15 mouse cellular contexts compared by ENCODE assay signal in the genomic region with DNA sequence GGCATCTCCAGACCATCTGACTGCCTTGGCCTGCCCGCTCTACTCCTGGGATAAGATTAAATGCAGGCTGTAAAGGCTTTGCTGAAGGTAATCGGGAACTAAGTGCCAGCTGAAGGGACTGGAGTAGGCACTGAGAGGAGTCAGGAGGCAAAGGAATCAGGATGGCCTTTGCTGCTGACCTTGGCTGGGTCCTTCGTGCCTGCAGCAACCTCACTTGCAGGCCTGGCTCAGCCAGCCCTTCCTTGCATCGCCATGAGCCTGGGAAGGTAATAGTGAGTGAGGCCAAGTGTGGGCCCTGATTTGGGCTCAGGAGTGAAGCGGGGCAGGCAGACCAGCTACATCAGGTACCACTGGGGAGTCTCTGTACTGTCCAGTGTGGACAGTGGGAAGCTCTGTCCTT. TPM values are rescaled to one million over a fixed set of nuclear protein-coding genes. Genes with fewer than 3 reads are reported as not detected.
DNase-seq lines count a peak whose midpoint lies in the region; ATAC-seq and TF ChIP-seq lines count a peak whose summit lies in the region.
"Had no signal": no experiment of that assay in that cellular context is flagged by ENCODE, and none has a peak within 500 bp of the region (broad histone marks: within the 10 kb centered on the region; RNA-seq: fewer than 3 reads in every experiment).

No protein-coding gene starts in this region.

- H3K4me3 ChIP-seq in limb, embryonic 13.5 days = no peak overlapping the region
- H3K4me3 ChIP-seq in limb, embryonic 10.5 days = no peak overlapping the region
- peak overlapping the region; percentile 85 for H3K4me3 ChIP-seq in forebrain, embryonic 13.5 days
- peak overlapping the region; percentile 83 for H3K4me3 ChIP-seq in midbrain, postnatal 0 days (ENCODE audit: low read depth, low read length)
- H3K4me3 ChIP-seq: embryonic facial prominence, embryonic 15.5 days had no signal

- no peak for TF ChIP-seq CTCF in midbrain, postnatal 0 days (IDR thresholded peaks at IDR 0.05)

- peak; percentile 39 for DNase-seq in cerebellum, adult 11-12 months
- DNase-seq in cerebellum, postnatal 14 days = no peak
- DNase-seq in limb, embryonic 10.5 days (ENCODE audit: low spot score) = no peak
- no peak for DNase-seq in midbrain, postnatal 0 days (ENCODE audit: low spot score)
- DNase-seq in gastrocnemius, postnatal 14 days = no peak
- DNase-seq in adipocyte (ENCODE audit: low spot score) = no peak
- DNase-seq: kidney, postnatal 25 days; layer of hippocampus, postnatal 36 days had no signal

- ATAC-seq in limb, embryonic 13.5 days (ENCODE audit: low FRiP score, low read depth) = no peak
- no peak for ATAC-seq in forebrain, embryonic 13.5 days
- ATAC-seq in midbrain, postnatal 0 days (ENCODE audit: low FRiP score) = no peak
- ATAC-seq: intestine, embryonic 16.5 days; lung, postnatal 0 days had no signal

- 87% methylated on average over 5 of the region's 5 CpGs for WGBS in limb, embryonic 13.5 days
- 86% methylated on average over 5 of the region's 5 CpGs for WGBS in limb, embryonic 10.5 days
- WGBS in forebrain, embryonic 13.5 days = 89% methylated on average over 5 of the region's 5 CpGs
- 77% methylated on average over 5 of the region's 5 CpGs for WGBS in midbrain, postnatal 0 days

- no peak overlapping the region for H3K4me2 ChIP-seq in limb, embryonic 13.5 days (replicated peaks)
- H3K4me2 ChIP-seq in forebrain, embryonic 13.5 days = peak overlapping the region; percentile 99
- H3K4me2 ChIP-seq in midbrain, postnatal 0 days (ENCODE audit: low read depth, low read length, poor library complexity, severe bottlenecking) = peak overlapping the region; percentile 91
- H3K4me2 ChIP-seq: embryonic facial prominence, embryonic 15.5 days had no signal

- no peaks in the 10 kb centered on the region for H3K9me3 ChIP-seq in limb, embryonic 13.5 days
- no peaks in the 10 kb centered on the region for H3K9me3 ChIP-seq in limb, embryonic 10.5 days (replicated peaks)
- no peaks in the 10 kb centered on the region for H3K9me3 ChIP-seq in forebrain, embryonic 13.5 days (replicated peaks)
- no peaks in the 10 kb centered on the region for H3K9me3 ChIP-seq in midbrain, postnatal 0 days (ENCODE audit: low read length)
- H3K9me3 ChIP-seq: embryonic facial prominence, embryonic 15.5 days had no signal

- 0 out of 2 replicates have a peak overlapping the region, but pooled peaks have one; percentile 25 for H3K9ac ChIP-seq in limb, embryonic 13.5 days
- peak overlapping the region; percentile 88; the same call in 1 of the 2 replicates for H3K9ac ChIP-seq in forebrain, embryonic 13.5 days
- 0 out of 2 replicates have a peak overlapping the region, but pooled peaks have one; percentile 97 for H3K9ac ChIP-seq in midbrain, postnatal 0 days (replicated peaks; ENCODE audit: low read length, poor library complexity, severe bottlenecking)
- H3K9ac ChIP-seq: embryonic facial prominence, embryonic 15.5 days had no signal

- H3K27me3 ChIP-seq in limb, embryonic 13.5 days = peaks cover 63% of the 10 kb centered on the region
- H3K27me3 ChIP-seq in limb, embryonic 10.5 days (ENCODE audit: low read depth, poor library complexity, severe bottlenecking) = peaks cover 68% of the 10 kb centered on the region
- H3K27me3 ChIP-seq in forebrain, embryonic 13.5 days = no peaks in the 10 kb centered on the region
- no peaks in the 10 kb centered on the region for H3K27me3 ChIP-seq in midbrain, postnatal 0 days (ENCODE audit: insufficient read depth, low read length)

- H3K36me3 ChIP-seq in limb, embryonic 13.5 days = no peaks in the 10 kb centered on the region
- H3K36me3 ChIP-seq in limb, embryonic 10.5 days = no peaks in the 10 kb centered on the region
- H3K36me3 ChIP-seq in forebrain, embryonic 13.5 days (ENCODE audit: poor library complexity, severe bottlenecking) = peaks cover 6% of the 10 kb centered on the region; the same call in 1 of the 2 replicates
- peaks cover 5% of the 10 kb centered on the region; the same call in 1 of the 2 replicates for H3K36me3 ChIP-seq in midbrain, postnatal 0 days (ENCODE audit: insufficient read depth, low read length)
- H3K36me3 ChIP-seq: embryonic facial prominence, embryonic 15.5 days had no signal

- H3K4me1 ChIP-seq in limb, embryonic 13.5 days = peaks cover 18% of the 10 kb centered on the region
- peaks cover 24% of the 10 kb centered on the region for H3K4me1 ChIP-seq in limb, embryonic 10.5 days
- peaks cover 54% of the 10 kb centered on the region for H3K4me1 ChIP-seq in forebrain, embryonic 13.5 days
- H3K4me1 ChIP-seq in midbrain, postnatal 0 days (ENCODE audit: insufficient read depth, low read length) = peaks cover 15% of the 10 kb centered on the region

- H3K27ac ChIP-seq in limb, embryonic 13.5 days = no peak overlapping the region
- H3K27ac ChIP-seq in limb, embryonic 10.5 days = no peak overlapping the region
- H3K27ac ChIP-seq in forebrain, embryonic 13.5 days = no peak overlapping the region
- no peak overlapping the region for H3K27ac ChIP-seq in midbrain, postnatal 0 days (ENCODE audit: low read depth, low read length)
- H3K27ac ChIP-seq: embryonic facial prominence, embryonic 15.5 days had no signal

- intact Hi-C loops in gastrocnemius, postnatal 14 days (cut with DNase I; ENCODE audit: low total_unique reads) = no loop called here

RNA-seq across cellular contexts. Expression of a gene that starts 2.8 kb away (rescaled TPM):
- 18.3 and 19.2 TPM in 2 replicates for polyA plus RNA-seq in limb, embryonic 13.5 days (2015; fragmentation: Nextera tagmentation; extraction: Ambion mirVana)
- polyA plus RNA-seq in limb, embryonic 10.5 days (2016; fragmentation: Nextera tagmentation; extraction: Ambion mirVana) = 2.2 and 4.9 TPM in 2 replicates
- 205 and 224 TPM in 2 replicates for polyA plus RNA-seq in forebrain, embryonic 13.5 days (2015; fragmentation: Nextera tagmentation; extraction: Ambion mirVana)
- total RNA-seq in midbrain, postnatal 0 days (2014; rRNA removed) = 677 and 686 TPM in 2 replicates
- polyA plus RNA-seq in midbrain, postnatal 0 days (2015; fragmentation: Nextera tagmentation; extraction: Ambion mirVana) = 690 and 716 TPM in 2 replicates
- total RNA-seq in gastrocnemius, postnatal 14 days (2021) = 1 to 10 TPM; 1.4 to 5.7 TPM
- total RNA-seq: granulocyte monocyte progenitor cell, adult 5-6 weeks; monocyte, adult 5-6 weeks had no signal

RNA-seq across cellular contexts. Expression of a gene that starts 36.1 kb away (rescaled TPM):
- polyA plus RNA-seq in limb, embryonic 13.5 days (2015; fragmentation: Nextera tagmentation; extraction: Ambion mirVana) = not detected in 2 replicates
- 0.11 TPM in 1 of 2 replicates, not detected in the other for polyA plus RNA-seq in limb, embryonic 10.5 days (2016; fragmentation: Nextera tagmentation; extraction: Ambion mirVana)
- polyA plus RNA-seq in forebrain, embryonic 13.5 days (2015; fragmentation: Nextera tagmentation; extraction: Ambion mirVana) = not detected in 2 replicates
- not detected in 2 replicates for total RNA-seq in midbrain, postnatal 0 days (2014; rRNA removed)
- not detected in 2 replicates for polyA plus RNA-seq in midbrain, postnatal 0 days (2015; fragmentation: Nextera tagmentation; extraction: Ambion mirVana)
- total RNA-seq in gastrocnemius, postnatal 14 days (2021) = not detected
- total RNA-seq: granulocyte monocyte progenitor cell, adult 5-6 weeks; layer of hippocampus, postnatal 36 days; monocyte, adult 5-6 weeks had no signal

Comparison
In these comparisons a context has a peak if more than half of its experiments do, and no peak if none do; other contexts are left out.
1. H3K4me3 ChIP-seq: peak in forebrain, embryonic 13.5 days (single experiment) and midbrain, postnatal 0 days (single experiment); none in limb, embryonic 13.5 days (single experiment) and limb, embryonic 10.5 days (single experiment).
2. H3K9ac ChIP-seq: peak in every context shown above with its lines; median percentile 97 in midbrain, postnatal 0 days; 88 in forebrain, embryonic 13.5 days; 25 in limb, embryonic 13.5 days.
3. RNA of a gene that starts 2.8 kb away (polyA plus RNA-seq): 690 to 716 TPM in midbrain, postnatal 0 days and 205 to 224 TPM in forebrain, embryonic 13.5 days; 18.3 to 19.2 TPM in limb, embryonic 13.5 days and 2.2 to 4.9 TPM in limb, embryonic 10.5 days; every median in the first group is over 10 times any median in the second.